Comparison of ENCODE assay signal across 8 mouse cellular contexts in genomic region chr13:18949029-18949350, GRCm38 (mm10). TPM values are rescaled to one million over a fixed set of nuclear protein-coding genes. Genes with fewer than 3 reads are reported as not detected.
DNase-seq lines count a peak whose midpoint lies in the region; ATAC-seq and TF ChIP-seq lines count a peak whose summit lies in the region.

No protein-coding gene starts in this region.

- peak overlapping the region; percentile 77 for H3K4me3 ChIP-seq in heart, embryonic 13.5 days
- H3K4me3 ChIP-seq in cortical plate, adult 2 months (ENCODE audit: insufficient read depth, low read length), result peak overlapping the region; percentile 78
- H3K4me3 ChIP-seq in hindbrain, embryonic 13.5 days, result peak overlapping the region; percentile 86
- H3K4me3 ChIP-seq in midbrain, embryonic 12.5 days, result peak overlapping the region; percentile 75

- WGBS in heart, embryonic 13.5 days, result 13% methylated on average over 5 of the region's 5 CpGs
- 14% methylated on average over 5 of the region's 5 CpGs for WGBS in hindbrain, embryonic 13.5 days
- WGBS in midbrain, embryonic 12.5 days, result 10% methylated on average over 5 of the region's 5 CpGs

- no peak for TF ChIP-seq CTCF in cortical plate, adult 2 months (IDR thresholded peaks at IDR 0.05; ENCODE audit: extremely low read depth, insufficient read depth, low read length)

- no peak for DNase-seq in heart, postnatal 4 days
- DNase-seq in cerebellum, adult 11-12 months, result no peak
- DNase-seq in adrenal gland, postnatal 25 days, result no peak
- DNase-seq in adrenal gland, postnatal 36 days, result no peak

- peaks cover 32% of the 10 kb centered on the region for H3K27me3 ChIP-seq in heart, embryonic 13.5 days (replicated peaks)
- H3K27me3 ChIP-seq in hindbrain, embryonic 13.5 days, result no peaks in the 10 kb centered on the region
- H3K27me3 ChIP-seq in midbrain, embryonic 12.5 days, result no peaks in the 10 kb centered on the region; the same call in 1 of the 2 replicates

- peaks cover 8% of the 10 kb centered on the region for H3K4me1 ChIP-seq in heart, embryonic 13.5 days
- peaks cover 4% of the 10 kb centered on the region for H3K4me1 ChIP-seq in cortical plate, adult 2 months (ENCODE audit: control insufficient read depth, insufficient read depth, low read length)
- peaks cover 23% of the 10 kb centered on the region for H3K4me1 ChIP-seq in hindbrain, embryonic 13.5 days (replicated peaks)
- H3K4me1 ChIP-seq in midbrain, embryonic 12.5 days, result peaks cover 14% of the 10 kb centered on the region

- H3K9ac ChIP-seq in heart, embryonic 13.5 days, result peak overlapping the region; percentile 80
- H3K9ac ChIP-seq in hindbrain, embryonic 13.5 days, result peak overlapping the region; percentile 90
- H3K9ac ChIP-seq in midbrain, embryonic 12.5 days (replicated peaks), result peak overlapping the region; percentile 86

- ATAC-seq in heart, embryonic 13.5 days (ENCODE audit: extremely low read depth, insufficient number of reproducible peaks, low FRiP score, low TSS enrichment), result no peak
- ATAC-seq in hindbrain, embryonic 13.5 days (ENCODE audit: low FRiP score), result no peak; the same call in 1 of the 2 replicates
- ATAC-seq in midbrain, embryonic 12.5 days (ENCODE audit: low FRiP score, low read depth), result no peak; the same call in none of the 2 replicates

- H3K9me3 ChIP-seq in heart, embryonic 13.5 days, result no peaks in the 10 kb centered on the region
- H3K9me3 ChIP-seq in hindbrain, embryonic 13.5 days, result no peaks in the 10 kb centered on the region
- no peaks in the 10 kb centered on the region for H3K9me3 ChIP-seq in midbrain, embryonic 12.5 days

- H3K36me3 ChIP-seq in heart, embryonic 13.5 days, result no peaks in the 10 kb centered on the region
- H3K36me3 ChIP-seq in hindbrain, embryonic 13.5 days, result no peaks in the 10 kb centered on the region
- no peaks in the 10 kb centered on the region for H3K36me3 ChIP-seq in midbrain, embryonic 12.5 days

- H3K27ac ChIP-seq in heart, embryonic 13.5 days (replicated peaks), result no peak overlapping the region
- peak overlapping the region; percentile 88 for H3K27ac ChIP-seq in cortical plate, adult 2 months (ENCODE audit: insufficient read depth, low read length)
- peak overlapping the region; percentile 95 for H3K27ac ChIP-seq in hindbrain, embryonic 13.5 days
- no peak overlapping the region for H3K27ac ChIP-seq in midbrain, embryonic 12.5 days (replicated peaks)

- H3K4me2 ChIP-seq in heart, embryonic 13.5 days, result peak overlapping the region; percentile 99
- peak overlapping the region; percentile 74 for H3K4me2 ChIP-seq in hindbrain, embryonic 13.5 days
- peak overlapping the region; percentile 89 for H3K4me2 ChIP-seq in midbrain, embryonic 12.5 days (replicated peaks)

- TF ChIP-seq POLR2A in cortical plate, adult 2 months (IDR thresholded peaks at IDR 0.05; ENCODE audit: extremely low read depth, insufficient read depth, low read length), result no peak

RNA-seq across cellular contexts. Expression of gene Amph, which starts 1.0 kb away (rescaled TPM):
- polyA plus RNA-seq in heart, embryonic 13.5 days (2015; fragmentation: Nextera tagmentation; extraction: Ambion mirVana), result 0.52 and 0.87 TPM in 2 replicates
- under 1 TPM; 0.50 to 0.59 TPM for total RNA-seq in heart, postnatal 4 days (2021)
- polyA plus RNA-seq in cortical plate, adult 2 months (2012; rRNA removed), result 158 and 165 TPM in 2 replicates
- polyA plus RNA-seq in hindbrain, embryonic 13.5 days (2015; fragmentation: Nextera tagmentation; extraction: Ambion mirVana), result 42.8 and 45.9 TPM in 2 replicates
- 14.4 and 15.0 TPM in 2 replicates for polyA plus RNA-seq in midbrain, embryonic 12.5 days (2016; fragmentation: Nextera tagmentation; extraction: Ambion mirVana)
- 7.0 and 7.3 TPM in 2 replicates for total RNA-seq in adrenal gland, postnatal 25 days (2021)
- total RNA-seq in adrenal gland, postnatal 36 days (2021), result 1 to 10 TPM; 6.6 to 9.1 TPM

Comparison
In these comparisons a context has a peak if more than half of its experiments do, and no peak if none do; other contexts are left out.
1. H3K27ac ChIP-seq: peak in cortical plate, adult 2 months (single experiment) and hindbrain, embryonic 13.5 days (single experiment); none in heart, embryonic 13.5 days (single experiment) and midbrain, embryonic 12.5 days (single experiment).
2. Peak in every context shown above with its lines, with median percentiles within 50 percentile points of each other: H3K4me2 ChIP-seq, H3K4me3 ChIP-seq and H3K9ac ChIP-seq.